Mouse (Mus musculus) testis, adult 2 months (tissue): ENCODE measurements around the gene Mef2a.

Experiments used
- CTCF ChIP-seq: fragments of 200-500 bp; IDR thresholded peaks from 2 replicates; pipeline ENCODE4 v1.5.1; 2012; ENCODE audit warnings: low read depth, mild to moderate bottlenecking, inconsistent platforms, low read length, moderate library complexity; ENCODE audit not compliant: control insufficient read depth, insufficient read depth, insufficient replicate concordance
- POLR2A ChIP-seq: fragments of 200-500 bp; IDR thresholded peaks from 2 replicates; pipeline ENCODE4 v1.6.1; 2012; ENCODE audit warnings: low read depth, mild to moderate bottlenecking, inconsistent platforms, low read length, moderate library complexity; ENCODE audit not compliant: control insufficient read depth

- no peak for TF ChIP-seq CTCF
- TF ChIP-seq POLR2A: no peak
These were observed 48.4 kb upstream of the Mef2a start for GRCm38 (mm10) chr7:67421088-67421475.
